Mouse (Mus musculus): ENCODE results near the gene Gfod1.

- TF ChIP-seq CTCF (IDR thresholded peaks at IDR 0.05; ENCODE audit: borderline replicate concordance, insufficient read depth, low read length) (no peak), POLR2A (IDR thresholded peaks at IDR 0.05; ENCODE audit: low read depth, low read length) (no peak)
These were observed 67.3 kb downstream of the Gfod1 start for GRCm38 (mm10) chr13:43236630-43237029.

All from embryonic fibroblast, embryonic 13.5 days (primary cell).